8 mouse cellular contexts compared by ENCODE assay signal in genomic region chr5:98168356-98169285, GRCm38 (mm10). TPM values are rescaled to one million over a fixed set of nuclear protein-coding genes. Genes with fewer than 3 reads are reported as not detected.
DNase-seq lines count a peak whose midpoint lies in the region; ATAC-seq and TF ChIP-seq lines count a peak whose summit lies in the region.

No protein-coding gene starts in this region.

- H3K27me3 ChIP-seq in heart, embryonic 12.5 days (replicated peaks), result peaks cover 75% of the 10 kb centered on the region
- peaks cover 45% of the 10 kb centered on the region for H3K27me3 ChIP-seq in forebrain, postnatal 0 days (ENCODE audit: insufficient read depth, low read length)
- H3K27me3 ChIP-seq in liver, embryonic 13.5 days, result peaks cover 88% of the 10 kb centered on the region
- H3K27me3 ChIP-seq in stomach, postnatal 0 days (ENCODE audit: control insufficient read depth, insufficient read depth, low read length), result peaks cover 14% of the 10 kb centered on the region; the same call in 1 of the 2 replicates

- DNase-seq in heart, postnatal 36 days, result no peak
- no peak for DNase-seq in forebrain, postnatal 0 days
- DNase-seq in liver, embryonic 13.5 days, result no peak
- DNase-seq in stomach, postnatal 0 days (ENCODE audit: low spot score), result no peak
- no peak for DNase-seq in ovary, adult 18-20 months (ENCODE audit: low spot score)
- DNase-seq in spleen, postnatal 14 days (ENCODE audit: low spot score in 2 of 2), result no peak

- peak overlapping the region; percentile 84 for H3K4me2 ChIP-seq in heart, embryonic 12.5 days
- peak overlapping the region; percentile 71 for H3K4me2 ChIP-seq in forebrain, postnatal 0 days (ENCODE audit: low read depth)
- H3K4me2 ChIP-seq in liver, embryonic 13.5 days, result peak overlapping the region; percentile 51; the same call in 1 of the 2 replicates
- H3K4me2 ChIP-seq in stomach, postnatal 0 days (replicated peaks; ENCODE audit: low read depth), result peak overlapping the region; percentile 76

- ATAC-seq in heart, embryonic 12.5 days (ENCODE audit: insufficient number of reproducible peaks, low FRiP score), result no peak
- ATAC-seq in forebrain, postnatal 0 days, result no peak
- no peak for ATAC-seq in liver, embryonic 13.5 days (ENCODE audit: low read depth)
- ATAC-seq in stomach, postnatal 0 days (ENCODE audit: low FRiP score, low TSS enrichment), result no peak

- H3K9ac ChIP-seq in heart, embryonic 12.5 days, result peak overlapping the region; percentile 38; the same call in 1 of the 2 replicates
- H3K9ac ChIP-seq in forebrain, postnatal 0 days, result peak overlapping the region; percentile 31
- H3K9ac ChIP-seq in liver, embryonic 13.5 days, result no peak overlapping the region
- no peak overlapping the region for H3K9ac ChIP-seq in stomach, postnatal 0 days (ENCODE audit: low read length)

- no peak for TF ChIP-seq CTCF in bone marrow macrophage, adult 2 months (IDR thresholded peaks at IDR 0.05; ENCODE audit: low read depth, low read length)
- no peak for TF ChIP-seq CTCF in forebrain, postnatal 0 days (IDR thresholded peaks at IDR 0.05; ENCODE audit: low read depth)
- TF ChIP-seq CTCF in stomach, postnatal 0 days (IDR thresholded peaks at IDR 0.05; ENCODE audit: low read depth), result no peak

- under 1% methylated on average over 37 of the region's 37 CpGs for WGBS in heart, embryonic 12.5 days
- WGBS in forebrain, postnatal 0 days, result under 1% methylated on average over 37 of the region's 37 CpGs
- 2% methylated on average over 37 of the region's 37 CpGs for WGBS in liver, embryonic 13.5 days (ENCODE audit: insufficient replicate concordance)
- 1% methylated on average over 37 of the region's 37 CpGs for WGBS in stomach, postnatal 0 days

- TF ChIP-seq POLR2A in bone marrow macrophage, adult 2 months (IDR thresholded peaks at IDR 0.05; ENCODE audit: borderline replicate concordance, low read depth, low read length), result no peak

- H3K36me3 ChIP-seq in heart, embryonic 12.5 days, result no peaks in the 10 kb centered on the region
- no peaks in the 10 kb centered on the region for H3K36me3 ChIP-seq in forebrain, postnatal 0 days (ENCODE audit: insufficient read depth)
- H3K36me3 ChIP-seq in liver, embryonic 13.5 days, result no peaks in the 10 kb centered on the region
- no peaks in the 10 kb centered on the region for H3K36me3 ChIP-seq in stomach, postnatal 0 days (ENCODE audit: control insufficient read depth, insufficient read depth, low read length)

- H3K4me1 ChIP-seq in heart, embryonic 12.5 days (replicated peaks), result peaks cover 42% of the 10 kb centered on the region
- peaks cover 5% of the 10 kb centered on the region for H3K4me1 ChIP-seq in bone marrow macrophage, adult 2 months (ENCODE audit: control insufficient read depth, insufficient read depth, low read length)
- H3K4me1 ChIP-seq in forebrain, postnatal 0 days (ENCODE audit: insufficient read depth), result peaks cover 7% of the 10 kb centered on the region; the same call in 1 of the 2 replicates
- H3K4me1 ChIP-seq in liver, embryonic 13.5 days (replicated peaks), result peaks cover 8% of the 10 kb centered on the region; the same call in 1 of the 2 replicates
- H3K4me1 ChIP-seq in stomach, postnatal 0 days (replicated peaks; ENCODE audit: control insufficient read depth, insufficient read depth), result 0 out of 2 replicates have a peak, but pooled peaks cover 4% of the 10 kb centered on the region

- H3K27ac ChIP-seq in heart, embryonic 12.5 days (ENCODE audit: poor library complexity, severe bottlenecking), result no peak overlapping the region
- no peak overlapping the region for H3K27ac ChIP-seq in bone marrow macrophage, adult 2 months (ENCODE audit: insufficient read depth, low read depth, low read length)
- H3K27ac ChIP-seq in forebrain, postnatal 0 days (ENCODE audit: low read depth, low read length), result no peak overlapping the region
- H3K27ac ChIP-seq in liver, embryonic 13.5 days, result no peak overlapping the region
- H3K27ac ChIP-seq in stomach, postnatal 0 days (replicated peaks), result no peak overlapping the region

- intact Hi-C loops in heart, postnatal 36 days (cut with DNase I), result loop anchor here (5.0 kb wide), 2 partner anchors 136 to 221 kb away; partner anchors contain the start of gene Antxr2

- no peak for TF ChIP-seq EP300 in stomach, postnatal 0 days (optimal IDR thresholded peaks at IDR 0.05)

- peak overlapping the region; percentile 60 for H3K4me3 ChIP-seq in heart, embryonic 12.5 days
- H3K4me3 ChIP-seq in bone marrow macrophage, adult 2 months (ENCODE audit: insufficient read depth, low read length), result peak overlapping the region; percentile 43
- H3K4me3 ChIP-seq in forebrain, postnatal 0 days (ENCODE audit: low read depth, low read length), result peak overlapping the region; percentile 44
- no peak overlapping the region for H3K4me3 ChIP-seq in liver, embryonic 13.5 days (replicated peaks)
- peak overlapping the region; percentile 43 for H3K4me3 ChIP-seq in stomach, postnatal 0 days (ENCODE audit: low read depth, low read length)

- no peaks in the 10 kb centered on the region for H3K9me3 ChIP-seq in heart, embryonic 12.5 days (replicated peaks)
- H3K9me3 ChIP-seq in forebrain, postnatal 0 days (ENCODE audit: low read length), result no peaks in the 10 kb centered on the region
- H3K9me3 ChIP-seq in liver, embryonic 13.5 days (replicated peaks), result no peaks in the 10 kb centered on the region
- no peaks in the 10 kb centered on the region for H3K9me3 ChIP-seq in stomach, postnatal 0 days (ENCODE audit: control insufficient read depth, low read length)

RNA-seq across cellular contexts. Expression of gene Prdm8, which starts 1.6 kb away (rescaled TPM):
- polyA plus RNA-seq in heart, embryonic 12.5 days (2016; fragmentation: Nextera tagmentation; extraction: Ambion mirVana), result not detected in 2 replicates
- total RNA-seq in heart, postnatal 36 days (2021), result under 1 TPM; 0.25 to 0.35 TPM
- not detected in 2 replicates for polyA plus RNA-seq in bone marrow macrophage, adult 2 months (2012; ENCODE audit: insufficient read depth, insufficient read length, missing spikeins)
- 17.5 and 25.6 TPM in 2 replicates for total RNA-seq in forebrain, postnatal 0 days (2014; rRNA removed)
- 1.8 and 2.4 TPM in 2 replicates for polyA plus RNA-seq in forebrain, postnatal 0 days (2015; fragmentation: Nextera tagmentation; extraction: Ambion mirVana)
- polyA plus RNA-seq in liver, embryonic 13.5 days (2015; fragmentation: Nextera tagmentation; extraction: Ambion mirVana), result not detected in 2 replicates
- polyA plus RNA-seq in stomach, postnatal 0 days (2015; fragmentation: Nextera tagmentation; extraction: Ambion mirVana), result 0.06 and 0.07 TPM in 2 replicates

Comparison
In these comparisons a context has a peak if more than half of its experiments do, and no peak if none do; other contexts are left out.
1. H3K9ac ChIP-seq: peak in heart, embryonic 12.5 days (single experiment) and forebrain, postnatal 0 days (single experiment); none in liver, embryonic 13.5 days (single experiment) and stomach, postnatal 0 days (single experiment).
2. Peak in every context shown above with its lines, with median percentiles within 50 percentile points of each other: H3K4me2 ChIP-seq.